Mouse (Mus musculus) lung, postnatal 25 days (tissue): Measurements from ENCODE around the gene Nme9.

Experiments used
- DNase-seq: peaks from one replicate; pipeline ENCODE4 v3.0.0; 2022; ENCODE audit warnings: low spot score

The Nme9 gene

DNA sequence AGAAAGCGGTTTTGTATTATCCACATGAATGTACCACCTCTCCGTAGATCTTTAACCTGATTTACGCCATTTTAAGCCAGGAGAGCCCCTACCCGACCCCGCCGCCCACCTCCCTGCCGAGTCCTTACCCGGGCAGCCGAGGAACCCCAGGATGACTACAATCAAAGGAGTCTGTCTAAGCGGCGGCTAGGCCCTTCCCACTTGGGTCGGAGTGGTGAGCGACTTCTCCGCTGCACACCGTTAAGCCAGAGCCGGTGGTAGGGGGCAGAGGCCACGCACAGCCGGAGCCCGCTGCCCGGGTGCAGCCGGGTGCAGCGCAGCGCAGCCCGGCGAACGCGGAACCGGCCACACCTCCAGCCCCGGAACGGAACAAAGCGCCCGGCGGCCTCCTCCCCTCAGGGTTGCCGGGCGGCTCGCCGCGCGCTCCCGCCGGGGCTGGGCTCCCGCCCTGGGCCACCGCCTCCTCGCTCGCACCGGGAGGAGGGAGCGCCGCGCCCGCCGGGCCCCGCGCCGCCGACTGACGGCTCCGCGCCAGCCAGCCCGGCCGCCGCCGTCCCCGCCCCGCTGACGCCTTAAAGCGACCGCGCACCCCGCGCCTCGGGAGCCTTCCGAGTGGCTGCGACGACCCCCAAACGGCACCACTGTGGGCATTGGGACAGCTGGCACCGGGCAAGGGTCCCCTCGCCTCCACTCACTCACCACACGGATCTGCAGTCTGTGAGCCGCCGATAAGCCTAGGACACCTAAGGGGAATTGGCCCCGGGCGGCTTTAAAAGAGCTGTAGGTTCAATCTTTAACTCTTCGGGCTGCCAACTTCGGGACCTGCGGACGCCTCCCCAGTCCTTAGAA is 14.9 kb upstream of the Nme9 start:
- peak; percentile 76 for DNase-seq

DNA sequence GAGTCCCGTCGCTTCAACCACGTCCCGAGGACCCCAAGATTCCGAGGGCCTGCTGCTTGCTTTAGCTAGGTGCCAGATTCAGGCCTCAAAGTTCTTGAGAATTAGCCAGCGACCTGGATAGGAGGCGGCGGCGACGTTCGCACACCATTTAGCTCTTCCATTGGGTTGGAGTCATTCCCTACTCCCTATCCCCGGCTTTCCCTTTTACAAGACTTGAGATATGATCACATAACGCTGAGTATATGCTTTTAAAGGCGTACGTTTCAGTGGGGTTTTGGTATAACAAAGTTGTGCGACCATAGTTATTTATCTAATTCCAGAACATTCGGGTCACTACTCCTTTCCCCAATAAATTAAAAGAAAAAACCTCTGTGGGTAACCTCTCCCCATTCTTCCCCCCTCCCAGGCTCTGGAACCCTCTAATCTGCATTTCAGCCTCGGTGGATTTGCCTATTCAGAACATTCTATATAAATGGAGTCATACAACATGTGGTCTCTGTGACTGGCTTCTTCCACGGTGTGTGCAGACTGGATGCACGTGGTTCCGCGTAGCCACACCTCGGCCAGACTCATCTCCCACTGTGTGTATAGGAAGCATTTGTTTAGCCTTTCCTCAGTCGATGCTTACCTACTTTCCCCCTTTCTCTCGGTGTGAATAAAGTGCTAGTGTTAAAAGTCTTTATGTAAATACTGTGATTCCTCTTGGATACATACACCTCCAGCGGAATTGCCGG is 14.1 kb upstream of the Nme9 start, which contains the start of gene Mras:
TSS of gene Mras (minus strand) at position 351 of the 734 bp plus-strand sequence.
- no peak for DNase-seq

- no peak for DNase-seq
These were observed 13.3 kb upstream of the Nme9 start for GRCm38 (mm10) chr9:99437781-99438565.

DNA sequence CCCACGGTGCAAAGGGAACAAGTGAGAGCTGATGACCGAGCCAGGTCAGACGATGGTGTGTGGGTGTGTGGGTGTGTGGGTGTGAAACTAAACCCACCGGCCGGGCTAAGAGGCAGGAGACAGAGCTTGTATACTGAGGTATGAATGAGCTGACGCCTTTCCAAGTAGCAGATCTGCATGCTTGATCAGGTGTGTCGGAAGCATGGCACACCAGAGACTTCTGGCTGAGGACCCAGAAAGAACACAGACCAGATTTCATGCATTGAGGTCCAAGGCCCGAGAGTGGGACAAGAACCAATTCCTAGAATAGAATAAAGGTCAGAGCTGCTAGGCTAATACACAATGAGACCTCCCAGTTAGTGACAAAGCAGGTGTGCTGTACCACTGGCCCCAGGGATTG is 12.2 kb upstream of the Nme9 start:
- no peak for DNase-seq

GRCm38 (mm10) chr9:99440941-99441340 is 10.3 kb upstream of the Nme9 start:
- no peak for DNase-seq

DNA sequence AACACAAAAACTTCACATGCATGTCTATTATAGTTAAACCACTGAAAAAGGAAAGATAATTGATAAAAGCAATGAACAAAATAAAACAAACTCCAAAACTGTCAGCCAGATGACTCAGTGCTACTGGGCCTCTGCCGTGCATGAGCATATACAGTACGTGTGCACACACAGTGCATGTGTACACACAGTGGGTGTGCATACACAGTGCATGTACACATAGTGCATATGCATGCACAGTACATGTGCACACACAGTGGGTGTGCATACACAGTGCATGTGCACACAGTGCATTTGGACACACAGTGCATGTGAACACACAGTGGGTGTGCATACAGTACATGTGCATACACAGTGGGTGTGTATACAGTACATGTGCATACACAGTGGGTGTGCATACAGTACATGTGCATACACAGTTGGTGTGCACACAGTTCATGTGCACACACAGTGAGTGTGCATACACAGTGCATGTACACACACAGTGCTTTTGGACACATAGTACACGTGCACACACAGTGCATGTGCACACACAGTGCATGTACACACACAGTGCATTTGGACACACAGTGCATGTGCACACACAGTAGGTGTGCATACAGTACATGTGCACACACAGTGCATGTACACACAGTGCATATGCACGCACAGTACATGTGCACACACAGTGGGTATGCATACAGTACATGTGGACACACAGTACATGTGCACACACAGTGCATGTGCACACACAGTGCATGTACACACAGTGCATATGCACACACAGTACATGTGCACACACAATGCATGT is 9.4 kb upstream of the Nme9 start:
- no peak for DNase-seq

GRCm38 (mm10) chr9:99444590-99445178 is 6.6 kb upstream of the Nme9 start:
- DNase-seq = no peak

DNA sequence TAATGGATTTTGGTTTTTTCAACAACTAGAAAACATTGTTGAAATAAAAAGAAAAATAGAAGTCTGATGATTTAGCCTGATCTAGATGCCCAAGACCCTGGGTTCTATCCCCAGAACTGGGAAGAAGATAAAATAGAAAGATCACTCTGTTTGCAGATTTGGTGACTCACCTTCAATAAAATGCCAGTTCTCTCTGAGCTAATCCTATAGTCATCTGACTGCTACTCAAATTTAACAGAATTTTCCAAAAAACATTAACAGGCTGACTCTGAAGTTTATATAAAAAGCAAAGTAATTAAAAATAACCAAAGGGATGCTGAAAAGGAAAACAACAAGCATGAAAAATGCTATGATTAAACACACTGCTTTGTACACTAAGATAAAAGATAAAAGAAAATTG is 5.0 kb upstream of the Nme9 start:
- no peak for DNase-seq

- no peak for DNase-seq
These were observed 4.0 kb upstream of the Nme9 start for GRCm38 (mm10) chr9:99447323-99447722.

GRCm38 (mm10) chr9:99449886-99450647 is 1.2 kb upstream of the Nme9 start:
- peak; percentile 32 for DNase-seq

DNA sequence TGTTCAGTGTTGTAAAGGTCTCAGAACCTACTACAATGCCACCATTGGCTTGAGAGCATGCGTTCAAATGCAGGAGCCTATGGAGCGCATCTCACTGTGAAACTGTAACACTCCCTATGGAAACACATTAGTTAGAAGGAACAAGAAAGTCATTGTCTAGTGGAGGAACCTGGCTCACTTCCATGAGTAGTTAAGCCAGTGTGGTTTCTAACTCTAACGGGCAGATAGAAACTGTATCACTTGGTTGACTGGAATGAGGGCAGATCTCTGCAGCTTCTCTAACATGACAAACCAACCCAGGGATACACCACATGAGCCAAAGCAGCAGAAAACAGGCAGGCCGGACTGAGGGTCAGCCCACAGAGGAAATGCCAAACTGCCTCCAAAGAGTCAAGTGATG is 2.9 kb downstream of the Nme9 start:
- no peak for DNase-seq

- DNase-seq = peak; percentile 36
These were observed 7.4 kb downstream of the Nme9 start for GRCm38 (mm10) chr9:99458529-99459208.

DNA sequence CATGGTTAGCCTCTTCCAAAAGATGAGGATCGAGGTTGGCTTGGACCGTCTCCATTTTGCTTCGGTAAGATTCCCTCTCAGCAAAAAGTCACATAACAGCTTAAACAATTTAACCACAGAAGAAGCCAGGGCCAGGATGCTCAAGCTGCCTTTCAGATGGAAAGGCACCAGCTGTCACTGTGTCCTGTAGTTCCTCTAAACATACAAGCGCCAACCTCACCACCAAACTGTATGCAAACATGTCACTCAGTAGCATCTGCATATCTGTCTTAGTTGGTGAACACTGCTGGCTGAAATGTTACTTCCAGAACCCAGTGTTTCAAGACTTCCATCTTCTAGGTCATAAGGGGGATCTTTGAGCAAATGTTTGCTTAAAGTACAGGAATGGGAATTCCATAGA is 8.5 kb downstream of the Nme9 start:
- no peak for DNase-seq

- DNase-seq = no peak
These were observed 13.6 kb downstream of the Nme9 start for GRCm38 (mm10) chr9:99464876-99465275.

DNA sequence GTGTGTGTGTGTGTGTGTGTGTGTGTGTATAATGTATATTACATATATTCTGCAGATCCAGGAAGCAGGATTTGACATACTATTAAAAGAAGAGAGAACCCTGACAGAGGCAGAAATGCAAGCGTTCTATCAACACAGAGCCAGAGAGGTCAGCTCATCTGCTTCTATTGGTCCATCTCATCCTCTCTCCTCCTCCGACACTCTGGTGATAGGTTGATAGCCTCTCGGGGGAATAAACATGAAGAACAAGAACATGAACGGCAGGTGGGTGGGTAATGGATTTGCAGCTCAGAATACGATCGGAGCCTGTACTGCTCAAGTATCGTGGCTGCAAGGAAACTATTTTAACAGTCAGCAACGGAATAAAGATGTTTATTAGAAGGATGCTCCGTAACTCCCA is 17.3 kb downstream of the Nme9 start:
- no peak for DNase-seq

- no peak for DNase-seq
These were observed 18.5 kb downstream of the Nme9 start for GRCm38 (mm10) chr9:99469681-99470273.

- no peak for DNase-seq
These were observed 19.2 kb downstream of the Nme9 start for GRCm38 (mm10) chr9:99470347-99471092.

DNA sequence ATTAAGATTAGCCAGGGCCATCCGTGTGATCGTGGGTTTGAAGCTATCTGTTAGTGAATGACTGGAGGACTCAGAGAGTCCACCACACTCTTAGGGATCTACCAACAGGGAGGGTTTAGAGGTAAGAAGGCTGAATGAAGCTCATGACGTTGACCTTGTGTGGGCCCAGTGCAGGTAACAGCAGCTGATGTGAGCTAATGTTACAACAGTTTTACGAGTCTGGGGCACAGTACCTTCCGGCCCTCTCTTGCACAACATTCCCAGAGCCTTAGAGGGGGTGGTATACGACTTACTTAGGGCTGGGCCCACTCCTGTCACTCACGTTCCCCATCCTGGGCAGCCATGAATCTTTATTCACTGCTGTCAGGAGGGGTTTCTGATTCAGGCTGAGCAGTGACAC is 20.1 kb downstream of the Nme9 start:
- DNase-seq = no peak

DNA sequence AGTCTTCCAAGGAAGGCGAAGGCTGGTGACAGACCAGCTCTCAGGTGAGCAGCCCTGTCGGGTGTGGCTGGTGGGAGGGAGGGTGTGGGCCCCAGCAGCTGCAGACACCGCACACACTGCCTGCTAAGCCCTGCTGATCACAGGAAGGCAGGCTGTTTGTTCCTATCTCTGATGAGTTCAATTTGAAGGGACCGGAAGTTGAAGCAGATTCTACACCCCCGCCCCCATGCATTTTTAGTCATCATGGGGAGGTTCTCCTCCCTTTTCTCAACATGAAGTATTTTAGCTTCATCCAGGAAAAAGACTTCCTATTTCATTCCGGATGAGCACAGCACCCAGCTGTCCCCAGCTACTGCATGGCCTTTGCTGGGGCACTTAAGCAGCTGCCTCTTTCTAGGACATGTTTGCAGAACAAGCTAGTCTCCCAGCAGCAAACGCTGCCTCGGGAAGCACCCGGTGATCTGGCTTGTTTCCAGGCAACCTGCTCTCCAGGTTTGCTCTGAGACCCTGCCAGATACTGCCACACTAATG is 28.0 kb downstream of the Nme9 start:
- no peak for DNase-seq
